Mouse (Mus musculus) kidney, adult 2 months (tissue): ENCODE data around the gene Galr2.

ENCODE experiments used
- CTCF ChIP-seq: fragments of 200-500 bp; conservative IDR thresholded peaks from 2 replicates; pipeline ENCODE4 v1.5.1; 2011; ENCODE audit warnings: low read depth, mild to moderate bottlenecking, control low read depth, low read length, moderate library complexity, mixed read lengths; ENCODE audit not compliant: insufficient read depth, insufficient read length
- POLR2A ChIP-seq: fragments of 200-500 bp; IDR thresholded peaks from one replicate; pipeline ENCODE4 v1.6.1; 2011; ENCODE audit warnings: low read depth, low read length, control low read depth

- no peak for TF ChIP-seq POLR2A
- TF ChIP-seq CTCF: no peak
Observed at GRCm38 (mm10) chr11:116259461-116259860, 21.3 kb upstream of the Galr2 start.
